Mouse (Mus musculus) megakaryocyte, embryonic 14.5 days (primary cell): ENCODE results near the gene Rab5c. TPM values are rescaled to one million over a fixed set of nuclear protein-coding genes. Genes with fewer than 3 reads are reported as not detected.

Source experiments
- H3K27me3 ChIP-seq: replicated peaks from 2 replicates; pipeline ENCODE3; 2012; ENCODE audit warnings: inconsistent platforms
- H3K36me3 ChIP-seq: replicated peaks from 2 replicates; pipeline ENCODE3; 2012; ENCODE audit warnings: low read length, inconsistent platforms, mixed read lengths
- H3K4me1 ChIP-seq: 2 replicates; pipeline ENCODE4 v1.6.1; 2012; ENCODE audit warnings: inconsistent platforms
- H3K4me3 ChIP-seq: replicated peaks from 2 replicates; pipeline ENCODE3; 2012; ENCODE audit warnings: moderate library complexity, mild to moderate bottlenecking, inconsistent platforms
- H3K9me3 ChIP-seq: 2 replicates; pipeline ENCODE4 v1.6.1; 2012; ENCODE audit warnings: inconsistent platforms
- FLI1 ChIP-seq: IDR thresholded peaks from 2 replicates; pipeline ENCODE4 v1.6.1; 2012; ENCODE audit warnings: low read length, inconsistent platforms, mixed read lengths
- GATA1 ChIP-seq: IDR thresholded peaks from 3 replicates; pipeline ENCODE4 v1.6.1; 2012; ENCODE audit warnings: mixed read lengths, low read length, inconsistent platforms, borderline replicate concordance
- polyA plus RNA-seq: library from polyadenylated mRNA; stranded (reverse); fragments of >175 nt; gene quantifications from 2 replicates; pipeline ENCODE4 v1.2.3, GENCODE M21; 2012; ENCODE audit warnings: low replicate concordance; ENCODE audit not compliant: insufficient read depth

The Rab5c gene
- polyA plus RNA-seq, 1 experiment = 502 TPM

GRCm38 (mm10) chr11:100687265-100687664 is 50.8 kb downstream of the Rab5c start:
- no peaks in the 10 kb centered on the region for H3K9me3 ChIP-seq
- no peak overlapping the region for H3K4me3 ChIP-seq
- TF ChIP-seq GATA1 (no peak), FLI1 (no peak)
- H3K27me3 ChIP-seq = peaks cover 65% of the 10 kb centered on the region
- no peaks in the 10 kb centered on the region for H3K36me3 ChIP-seq
- peaks cover 21% of the 10 kb centered on the region for H3K4me1 ChIP-seq

DNA sequence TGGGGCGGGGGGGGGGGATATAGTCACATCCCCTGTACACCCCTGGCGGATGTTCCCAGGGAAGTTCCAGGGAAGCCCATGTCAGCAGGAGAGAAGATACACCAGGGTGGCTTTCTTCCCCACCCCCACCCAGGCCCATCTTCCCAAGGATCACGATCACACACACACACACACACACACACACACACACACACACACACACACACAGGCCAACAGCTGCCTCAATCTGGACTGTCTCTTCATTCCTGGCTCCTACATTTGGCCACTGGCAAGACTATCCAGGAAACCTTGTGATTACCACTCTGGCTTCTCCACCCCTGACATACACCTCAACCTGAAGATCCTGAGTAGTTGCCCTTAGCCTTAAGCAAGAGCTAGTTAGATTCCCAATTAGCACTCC is 52.6 kb downstream of the Rab5c start:
- Histone ChIP-seq H3K36me3 (no peaks in the 10 kb centered on the region), H3K4me1 (peaks cover 15% of the 10 kb centered on the region)
- TF ChIP-seq GATA1 (no peak), FLI1 (no peak)

GRCm38 (mm10) chr11:100684084-100684483 is 53.9 kb downstream of the Rab5c start:
- H3K27me3 ChIP-seq = peaks cover 67% of the 10 kb centered on the region
- H3K4me1 ChIP-seq = peaks cover 19% of the 10 kb centered on the region
- no peaks in the 10 kb centered on the region for H3K36me3 ChIP-seq
- no peak overlapping the region for H3K4me3 ChIP-seq
- no peaks in the 10 kb centered on the region for H3K9me3 ChIP-seq
- no peak for TF ChIP-seq GATA1
- no peak for TF ChIP-seq FLI1

More for the DNA sequence above, 52.6 kb downstream of the Rab5c start:
- H3K27me3 ChIP-seq = peaks cover 63% of the 10 kb centered on the region
- no peak overlapping the region for H3K4me3 ChIP-seq
- H3K9me3 ChIP-seq = no peaks in the 10 kb centered on the region

- Histone ChIP-seq H3K27me3 (peaks cover 75% of the 10 kb centered on the region), H3K4me3 (no peak overlapping the region), H3K4me1 (peaks cover 23% of the 10 kb centered on the region), H3K36me3 (no peaks in the 10 kb centered on the region), H3K9me3 (no peaks in the 10 kb centered on the region)
- TF ChIP-seq FLI1 = no peak
Measured at GRCm38 (mm10) chr11:100682526-100682925, 55.5 kb downstream of the Rab5c start.

GRCm38 (mm10) chr11:100681826-100682225 is 56.2 kb downstream of the Rab5c start:
- no peak for TF ChIP-seq GATA1
- no peak for TF ChIP-seq FLI1
- Histone ChIP-seq H3K4me3 (no peak overlapping the region), H3K4me1 (peaks cover 19% of the 10 kb centered on the region), H3K27me3 (peaks cover 72% of the 10 kb centered on the region), H3K36me3 (no peaks in the 10 kb centered on the region), H3K9me3 (no peaks in the 10 kb centered on the region)

DNA sequence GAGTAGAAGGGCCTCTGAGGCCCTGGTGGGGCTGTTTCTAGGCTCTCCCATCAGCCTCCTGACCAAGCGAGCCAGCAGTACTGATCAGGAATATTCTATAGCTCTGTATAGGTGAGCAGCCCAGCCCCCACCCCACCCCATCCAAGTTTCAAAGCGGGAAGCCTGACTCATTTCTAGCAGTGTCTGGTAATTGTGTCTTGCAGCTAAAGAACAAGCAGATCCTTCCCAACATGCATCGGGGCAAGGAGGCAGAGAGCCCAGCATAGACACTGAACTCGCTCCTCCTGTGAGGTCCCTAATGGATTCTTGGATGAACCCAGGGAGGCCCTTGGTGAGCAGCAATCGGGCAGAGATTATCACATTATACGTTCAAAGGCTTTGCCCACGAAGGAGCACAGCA is 60.2 kb downstream of the Rab5c start:
- Histone ChIP-seq H3K4me3 (no peak overlapping the region), H3K9me3 (no peaks in the 10 kb centered on the region), H3K4me1 (peaks cover 24% of the 10 kb centered on the region), H3K27me3 (peaks cover 86% of the 10 kb centered on the region), H3K36me3 (no peaks in the 10 kb centered on the region)
- TF ChIP-seq FLI1 (no peak), GATA1 (no peak)

- no peak overlapping the region for H3K4me3 ChIP-seq
- H3K27me3 ChIP-seq = peaks cover 80% of the 10 kb centered on the region
- peaks cover 19% of the 10 kb centered on the region for H3K4me1 ChIP-seq
- H3K9me3 ChIP-seq = peaks cover 8% of the 10 kb centered on the region
- no peaks in the 10 kb centered on the region for H3K36me3 ChIP-seq
- TF ChIP-seq GATA1 (no peak), FLI1 (no peak)
Measured at GRCm38 (mm10) chr11:100673169-100673568, 64.8 kb downstream of the Rab5c start.

DNA sequence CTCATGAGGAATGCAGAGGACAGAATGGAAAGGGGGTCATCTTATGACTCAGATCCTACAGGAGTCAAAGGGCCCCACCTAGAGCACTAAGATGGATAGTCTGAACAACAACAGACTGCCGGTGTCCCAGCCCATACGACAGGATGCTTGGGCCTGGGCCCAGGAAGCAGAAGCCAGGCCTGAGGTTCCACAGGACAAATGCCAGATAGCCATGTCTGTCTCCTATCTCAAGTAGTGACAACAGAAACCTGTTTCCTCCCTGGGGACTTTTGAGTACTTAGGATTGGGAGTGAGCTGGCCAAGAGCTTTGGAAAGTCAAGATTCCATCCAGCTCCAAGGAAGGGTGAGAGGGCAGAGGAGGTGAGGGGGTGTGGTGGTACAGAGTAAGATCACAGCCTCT is 66.1 kb downstream of the Rab5c start:
- H3K27me3 ChIP-seq = peaks cover 69% of the 10 kb centered on the region

DNA sequence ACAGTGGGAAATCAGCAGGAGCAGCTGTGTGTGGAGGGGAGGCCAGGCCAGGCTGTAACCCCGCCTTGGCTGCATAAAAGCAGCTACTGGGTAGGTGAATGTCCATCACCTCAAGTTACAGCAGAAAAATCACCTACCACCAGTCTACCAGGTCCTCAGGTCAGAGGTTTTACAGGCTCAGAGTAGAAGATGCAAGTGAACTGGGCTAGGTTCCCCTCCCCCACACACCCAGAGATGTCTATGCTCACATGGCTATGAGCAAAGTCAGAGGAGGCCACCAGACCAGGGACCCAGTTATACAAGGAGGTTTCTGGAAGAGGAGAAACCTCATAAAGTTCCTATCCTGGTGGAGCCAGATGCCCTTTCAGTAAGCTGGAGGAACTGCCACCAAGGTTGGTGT is 67.0 kb downstream of the Rab5c start:
- no peak for TF ChIP-seq FLI1
- TF ChIP-seq GATA1 = no peak
- no peaks in the 10 kb centered on the region for H3K36me3 ChIP-seq
- no peak overlapping the region for H3K4me3 ChIP-seq
- H3K9me3 ChIP-seq = peaks cover 8% of the 10 kb centered on the region
- H3K4me1 ChIP-seq = peaks cover 19% of the 10 kb centered on the region
- H3K27me3 ChIP-seq = peaks cover 62% of the 10 kb centered on the region

More for the DNA sequence above, 66.1 kb downstream of the Rab5c start:
- TF ChIP-seq FLI1 = no peak
- no peak for TF ChIP-seq GATA1
- Histone ChIP-seq H3K4me1 (peaks cover 19% of the 10 kb centered on the region), H3K4me3 (no peak overlapping the region), H3K36me3 (no peaks in the 10 kb centered on the region), H3K9me3 (peaks cover 8% of the 10 kb centered on the region)

Other genes with a start within 250 kb of the Rab5c start
- gene Acly, start 210.2 kb downstream of the Rab5c start, polyA plus RNA-seq = 7.2 and 21.1 TPM in 2 replicates
- gene Ttc25, start 192.6 kb downstream of the Rab5c start, polyA plus RNA-seq = 0.29 TPM in 1 of 2 replicates, not detected in the other
- 13.3 and 17.1 TPM in 2 replicates for gene Cnp, start 163.3 kb downstream of the Rab5c start, polyA plus RNA-seq
- gene Nkiras2, start 119.0 kb downstream of the Rab5c start, polyA plus RNA-seq = 62.7 and 103 TPM in 2 replicates
- 1.8 and 86.6 TPM in 2 replicates for gene Dnajc7, start 118.0 kb downstream of the Rab5c start, polyA plus RNA-seq
- 0.39 TPM in 1 of 2 replicates, not detected in the other for gene Zfp385c, start 45.8 kb downstream of the Rab5c start, polyA plus RNA-seq
- 9.2 TPM in 1 of 2 replicates, not detected in the other for gene Dhx58, start 33.9 kb downstream of the Rab5c start, polyA plus RNA-seq
- gene Kat2a, start 25.8 kb downstream of the Rab5c start, polyA plus RNA-seq = 30.5 and 34.7 TPM in 2 replicates
- gene Hspb9, start 24.4 kb downstream of the Rab5c start, polyA plus RNA-seq = 0.54 TPM in 1 of 2 replicates, not detected in the other
- 0.43 TPM in 1 of 2 replicates, not detected in the other for gene Kcnh4, start 21.7 kb upstream of the Rab5c start, polyA plus RNA-seq
- gene Hcrt, start 24.7 kb upstream of the Rab5c start, polyA plus RNA-seq = not detected in 2 replicates
- 2.2 and 7.2 TPM in 2 replicates for gene Ghdc, start 32.7 kb upstream of the Rab5c start, polyA plus RNA-seq
- 5.7 and 12.8 TPM in 2 replicates for gene Stat5b, start 112.5 kb upstream of the Rab5c start, polyA plus RNA-seq
- gene Stat5a, start 121.1 kb upstream of the Rab5c start, polyA plus RNA-seq = 2.3 and 3.9 TPM in 2 replicates
- gene Stat3, start 201.3 kb upstream of the Rab5c start, polyA plus RNA-seq = 63.3 and 82.6 TPM in 2 replicates
- gene Cavin1, start 232.7 kb upstream of the Rab5c start, polyA plus RNA-seq = 24.1 and 43.9 TPM in 2 replicates